Mouse (Mus musculus): ENCODE measurements around the gene Ltb4r1. TPM values are rescaled to one million over a fixed set of nuclear protein-coding genes. Genes with fewer than 3 reads are reported as not detected.

The Ltb4r1 gene
- total RNA-seq, 4 experiments from 2014 or later, result 0.32 TPM; not detected in 3

- DNase-seq (ENCODE audit: low spot score in 2 of 2), result no peak
Observed at GRCm38 (mm10) chr14:55745861-55746237, 19.9 kb upstream of the Ltb4r1 start.

DNA sequence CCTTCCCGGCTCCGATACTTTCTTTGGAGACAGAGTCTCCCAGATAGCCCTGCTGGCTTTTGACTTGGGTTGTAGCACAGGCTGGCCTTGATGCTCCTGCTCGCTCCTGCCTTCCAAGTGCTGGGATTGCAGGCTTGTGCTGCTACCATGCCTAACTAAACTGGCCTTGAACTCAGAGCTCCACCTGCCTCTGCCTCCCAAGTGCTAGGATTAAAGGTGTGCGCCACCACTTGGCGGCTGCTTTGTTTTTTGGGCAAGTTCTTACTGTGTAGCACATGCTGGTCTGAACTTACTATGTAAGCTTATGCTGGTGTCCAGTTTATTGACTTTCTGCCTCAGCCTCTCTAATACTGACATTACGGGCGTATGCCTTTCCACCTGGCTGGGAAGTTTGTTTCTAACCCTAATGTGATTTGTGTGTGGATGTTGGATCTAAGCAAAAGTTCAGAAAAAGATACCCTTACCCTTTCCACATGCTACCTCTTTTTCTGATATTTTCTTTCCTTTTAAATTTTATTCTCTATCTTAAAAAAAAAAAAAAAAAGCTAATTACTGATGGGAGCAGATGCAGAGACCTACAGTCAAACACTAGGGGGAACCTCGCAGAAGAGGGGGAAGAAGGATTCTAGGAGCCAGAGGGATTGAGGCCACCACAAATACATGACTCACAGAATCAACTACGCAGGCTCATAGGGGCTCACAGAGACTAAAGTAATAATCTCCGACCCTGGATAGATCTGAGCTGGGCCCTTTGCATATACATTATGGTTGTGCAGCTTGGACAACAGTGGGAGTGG lies 18.5 kb upstream of the Ltb4r1 start:
- DNase-seq (ENCODE audit: low spot score in 2 of 2), result no peak

DNA sequence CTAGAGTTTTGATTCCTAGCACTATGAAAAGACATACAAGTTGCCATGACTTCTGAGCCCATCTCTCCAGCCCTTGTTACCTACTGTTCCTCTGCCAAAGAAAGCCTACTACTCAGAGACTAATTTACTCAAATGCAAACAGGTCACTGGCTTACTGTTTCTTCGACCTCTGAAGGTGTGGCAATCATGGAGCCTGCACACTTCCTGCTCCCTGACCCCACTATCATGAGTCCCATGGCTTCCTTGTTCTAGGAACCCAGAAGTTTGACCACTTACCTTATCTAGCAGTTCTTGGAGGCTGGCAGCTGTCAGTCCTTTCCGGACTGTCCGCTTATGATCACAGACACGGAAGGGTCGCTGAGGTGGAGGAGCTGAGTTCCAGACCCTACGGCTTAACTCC lies 8.2 kb upstream of the Ltb4r1 start:
- no peak for DNase-seq (ENCODE audit: low spot score in 2 of 2)

GRCm38 (mm10) chr14:55758363-55758784 lies 7.4 kb upstream of the Ltb4r1 start, which contains the start of gene Cideb:
Cideb (minus strand) TSS chr14:55758458.
- peak in 1 of 2 experiments; percentile 23 for DNase-seq (ENCODE audit: low spot score in 2 of 2)

DNA sequence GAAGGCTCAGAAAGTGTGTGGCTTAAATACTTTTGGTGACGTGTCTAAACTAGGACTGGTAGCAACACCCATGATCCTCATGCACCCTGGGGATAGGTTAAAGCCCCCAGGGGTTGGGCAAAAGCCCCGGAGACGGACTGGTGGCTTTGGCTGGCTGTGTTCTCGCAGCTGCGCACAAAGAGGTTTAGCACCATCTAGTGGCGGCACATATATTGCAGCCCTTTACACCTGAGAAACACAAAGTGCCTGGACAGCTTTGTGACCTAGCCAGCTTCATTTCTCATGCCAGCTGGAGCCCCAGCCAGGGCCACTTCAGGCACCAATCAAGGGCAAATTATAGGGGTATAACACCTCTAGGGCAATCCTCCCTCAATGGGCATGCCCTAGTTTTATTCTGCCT lies 5.6 kb upstream of the Ltb4r1 start:
- peak; percentile 59 to 87 for DNase-seq (ENCODE audit: low spot score in 2 of 2)

DNA sequence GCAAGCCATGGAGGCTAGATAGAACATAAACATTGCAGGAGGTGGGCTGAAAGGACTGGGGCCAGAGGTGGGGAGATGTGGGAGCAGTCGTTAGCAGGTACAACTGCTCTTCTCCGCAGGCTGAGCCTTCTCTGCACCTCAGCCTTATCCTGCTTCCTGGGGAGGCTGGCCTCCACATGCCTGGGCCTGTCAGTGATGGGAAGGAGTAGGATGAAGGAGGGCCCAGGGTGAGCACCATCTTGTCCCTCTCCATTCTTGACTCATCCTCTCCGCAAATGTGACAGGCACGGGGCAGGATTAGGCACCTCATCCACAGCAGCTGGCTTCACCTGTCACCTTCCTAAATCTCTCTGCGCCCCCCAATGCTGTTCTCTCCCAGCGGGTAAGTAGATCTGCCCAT lies 4.6 kb upstream of the Ltb4r1 start, which contains the start of gene Ltb4r2:
Gene Ltb4r2, plus strand, starts transcription at position 266 of the 400 bp plus-strand sequence.
- no peak for DNase-seq (ENCODE audit: low spot score in 2 of 2)

DNA sequence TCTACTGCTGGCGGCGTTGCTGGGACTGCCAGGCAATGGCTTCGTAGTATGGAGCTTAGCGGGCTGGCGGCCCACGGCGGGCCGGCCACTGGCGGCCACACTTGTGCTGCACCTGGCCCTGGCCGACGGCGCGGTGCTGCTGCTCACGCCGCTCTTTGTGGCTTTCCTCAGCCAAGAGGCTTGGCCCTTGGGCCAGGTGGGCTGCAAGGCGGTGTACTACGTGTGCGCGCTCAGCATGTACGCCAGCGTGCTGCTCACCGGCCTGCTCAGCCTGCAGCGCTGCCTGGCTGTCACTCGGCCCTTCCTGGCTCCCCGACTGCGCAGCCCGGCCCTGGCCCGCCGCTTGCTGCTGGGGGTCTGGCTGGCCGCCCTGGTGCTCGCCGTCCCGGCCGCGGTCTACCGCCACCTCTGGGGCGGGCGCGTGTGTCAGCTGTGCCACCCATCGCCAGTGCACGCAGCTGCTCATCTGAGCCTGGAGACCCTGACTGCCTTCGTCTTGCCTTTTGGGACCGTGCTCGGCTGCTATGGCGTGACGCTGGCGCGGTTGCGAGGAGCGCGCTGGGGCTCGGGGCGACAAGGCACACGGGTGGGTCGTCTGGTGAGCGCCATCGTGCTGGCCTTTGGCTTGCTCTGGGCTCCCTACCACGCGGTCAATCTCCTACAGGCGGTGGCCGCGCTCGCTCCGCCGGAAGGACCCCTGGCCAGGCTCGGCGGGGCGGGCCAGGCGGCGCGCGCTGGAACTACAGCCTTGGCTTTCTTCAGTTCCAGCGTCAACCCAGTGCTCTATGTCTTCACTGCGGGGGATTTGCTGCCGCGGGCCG lies 3.6 kb upstream of the Ltb4r1 start:
- no peak for DNase-seq (ENCODE audit: low spot score in 2 of 2)

- DNase-seq (ENCODE audit: low spot score in 2 of 2), result no peak
Observed at GRCm38 (mm10) chr14:55763166-55763565, 2.6 kb upstream of the Ltb4r1 start.

DNA sequence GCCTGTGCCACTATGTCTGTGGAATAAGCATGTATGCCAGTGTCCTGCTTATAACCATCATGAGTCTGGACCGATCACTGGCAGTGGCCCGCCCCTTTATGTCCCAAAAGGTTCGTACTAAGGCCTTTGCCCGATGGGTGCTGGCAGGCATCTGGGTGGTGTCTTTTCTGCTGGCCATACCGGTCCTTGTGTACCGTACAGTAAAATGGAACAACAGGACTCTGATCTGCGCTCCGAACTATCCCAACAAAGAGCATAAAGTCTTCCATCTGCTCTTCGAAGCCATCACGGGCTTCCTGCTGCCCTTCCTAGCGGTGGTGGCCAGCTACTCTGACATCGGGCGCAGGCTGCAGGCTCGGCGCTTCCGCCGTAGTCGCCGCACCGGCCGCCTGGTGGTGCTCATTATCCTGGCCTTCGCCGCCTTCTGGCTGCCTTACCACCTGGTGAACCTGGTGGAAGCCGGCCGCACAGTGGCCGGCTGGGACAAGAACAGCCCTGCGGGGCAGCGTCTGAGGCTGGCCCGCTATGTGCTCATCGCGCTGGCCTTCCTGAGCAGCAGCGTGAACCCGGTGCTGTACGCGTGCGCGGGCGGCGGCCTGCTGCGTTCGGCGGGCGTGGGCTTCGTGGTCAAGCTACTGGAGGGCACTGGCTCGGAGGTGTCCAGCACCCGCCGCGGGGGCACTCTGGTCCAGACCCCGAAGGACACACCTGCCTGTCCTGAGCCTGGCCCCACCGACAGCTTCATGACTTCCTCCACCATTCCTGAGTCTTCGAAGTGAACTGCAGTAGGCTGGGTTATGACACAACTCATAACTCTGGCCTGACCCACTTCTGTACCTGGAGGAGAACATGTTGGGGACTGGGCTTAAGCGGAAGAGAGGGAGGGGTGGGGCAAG lies 2.0 kb downstream of the Ltb4r1 start:
- DNase-seq (ENCODE audit: low spot score in 2 of 2), result no peak

DNA sequence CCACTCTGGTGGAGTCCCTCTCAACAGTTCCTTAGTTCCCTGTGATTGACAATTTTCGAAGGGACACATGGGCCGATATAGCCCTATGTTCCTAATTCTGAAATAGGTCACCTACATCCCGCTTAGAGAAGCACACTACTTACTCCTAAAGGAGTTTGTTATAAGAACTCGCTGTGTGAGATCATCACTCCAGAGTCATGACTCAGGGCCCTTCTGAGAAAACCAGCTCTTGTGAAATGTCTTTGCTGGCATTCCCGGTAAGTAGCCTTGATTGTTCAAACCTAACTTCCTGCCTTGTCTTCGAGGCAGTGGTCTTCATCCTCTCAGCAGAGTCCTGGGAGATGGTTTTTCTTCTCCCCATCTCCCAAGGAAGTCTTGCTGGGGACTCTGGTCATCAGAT lies 2.8 kb downstream of the Ltb4r1 start:
- no peak for DNase-seq (ENCODE audit: low spot score in 2 of 2)

DNA sequence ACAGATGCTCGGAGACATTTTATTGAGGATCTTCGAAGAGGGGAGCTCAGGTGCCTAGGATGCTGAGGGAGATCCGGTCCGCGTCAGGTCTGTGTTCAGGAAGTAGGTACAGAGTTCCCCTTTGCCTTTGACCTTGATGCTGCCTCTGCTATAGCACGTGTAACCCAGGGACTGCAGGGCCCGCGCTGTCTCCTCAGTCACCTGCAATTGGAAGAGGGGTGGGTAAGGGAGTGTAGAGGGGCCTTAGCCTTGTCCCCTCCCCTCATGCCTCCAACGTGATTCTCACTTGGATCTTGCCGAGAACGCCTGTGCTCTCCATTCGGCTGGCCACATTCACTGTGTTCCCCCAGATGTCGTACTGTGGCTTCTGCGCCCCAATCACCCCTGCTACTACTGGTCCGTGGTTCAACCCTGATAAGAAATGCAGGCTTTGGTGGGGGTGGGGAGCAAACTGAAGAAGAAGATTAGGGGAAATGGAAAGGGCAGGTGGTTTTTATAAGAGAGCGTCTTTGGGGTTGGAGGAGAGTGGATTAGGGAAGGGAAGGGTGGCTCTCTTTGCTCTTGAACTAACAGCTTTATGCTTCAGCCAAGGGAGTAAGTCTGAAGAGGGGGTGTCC lies 3.4 kb downstream of the Ltb4r1 start:
- DNase-seq (ENCODE audit: low spot score in 2 of 2), result no peak

DNA sequence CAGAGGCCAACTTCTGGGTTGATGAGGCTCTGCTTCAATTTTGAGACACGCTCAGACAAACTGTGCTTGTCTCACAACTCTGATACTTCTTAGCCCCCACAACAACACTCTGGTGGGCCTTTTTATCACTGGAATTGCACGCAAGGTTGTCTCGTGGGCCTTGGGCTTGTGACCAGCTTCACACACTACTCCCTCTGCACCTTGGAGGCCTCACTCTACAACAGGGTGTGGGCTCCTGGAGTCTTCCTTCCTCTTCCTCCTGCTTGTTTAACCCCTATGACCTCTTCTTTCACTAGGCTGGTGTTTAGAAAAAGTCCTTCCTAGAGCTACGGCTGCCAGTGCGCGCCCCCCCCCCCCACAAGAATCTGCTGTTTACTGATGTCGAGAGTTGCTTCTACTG lies 10.9 kb downstream of the Ltb4r1 start:
- no peak for DNase-seq (ENCODE audit: low spot score in 2 of 2)

GRCm38 (mm10) chr14:55777176-55777575 lies 11.4 kb downstream of the Ltb4r1 start:
- DNase-seq (ENCODE audit: low spot score in 2 of 2), result no peak

DNA sequence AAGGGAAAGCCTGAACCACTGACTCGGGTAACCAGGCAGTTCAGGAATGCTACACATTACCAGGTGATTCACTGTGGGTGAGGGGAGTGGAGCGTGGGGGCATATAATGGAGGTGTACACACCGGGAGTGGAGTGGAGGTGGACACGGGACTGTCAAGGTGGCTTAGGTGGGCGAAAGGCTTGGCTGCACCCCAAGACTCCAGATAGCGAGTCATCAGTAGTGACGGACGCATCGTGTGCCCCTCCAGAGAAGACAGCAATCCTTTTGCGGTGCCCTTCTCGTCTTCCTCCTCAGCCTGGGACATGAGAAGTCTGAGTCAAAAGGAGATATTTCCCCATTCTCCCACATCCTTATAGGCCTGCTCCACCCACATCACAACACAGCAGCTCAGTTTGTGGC lies 12.0 kb downstream of the Ltb4r1 start:
- no peak for DNase-seq (ENCODE audit: low spot score in 2 of 2)

DNA sequence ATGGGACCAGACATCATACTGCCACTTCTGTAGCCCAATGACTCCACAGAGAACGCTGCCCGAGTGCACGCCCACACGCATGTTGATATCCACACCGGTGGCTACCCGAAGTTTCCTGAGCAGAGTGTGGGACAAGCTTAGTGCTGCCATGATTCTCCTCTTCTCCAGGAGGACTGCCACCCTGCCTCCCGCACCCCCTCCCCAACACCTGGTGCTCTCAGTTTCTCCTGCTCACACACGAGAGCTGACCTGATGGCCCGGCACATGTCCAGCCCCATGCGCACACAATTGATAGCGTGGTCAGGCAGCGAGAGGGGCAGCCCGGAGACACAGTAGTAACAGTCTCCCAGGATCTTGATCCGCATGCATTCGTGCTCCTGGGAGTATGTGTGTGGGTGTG lies 12.9 kb downstream of the Ltb4r1 start:
- DNase-seq (ENCODE audit: low spot score in 2 of 2), result peak in 1 of 2 experiments; percentile 1

- DNase-seq (ENCODE audit: low spot score in 2 of 2), result peak in 1 of 2 experiments; percentile 2
Observed at GRCm38 (mm10) chr14:55779656-55780055, 13.9 kb downstream of the Ltb4r1 start.

GRCm38 (mm10) chr14:55780736-55781135 lies 15.0 kb downstream of the Ltb4r1 start:
- peak in 1 of 2 experiments; percentile 6 for DNase-seq (ENCODE audit: low spot score in 2 of 2)

- peak; percentile 43 to 51 for DNase-seq (ENCODE audit: low spot score in 2 of 2)
Observed at GRCm38 (mm10) chr14:55781310-55781709, 15.5 kb downstream of the Ltb4r1 start.

DNA sequence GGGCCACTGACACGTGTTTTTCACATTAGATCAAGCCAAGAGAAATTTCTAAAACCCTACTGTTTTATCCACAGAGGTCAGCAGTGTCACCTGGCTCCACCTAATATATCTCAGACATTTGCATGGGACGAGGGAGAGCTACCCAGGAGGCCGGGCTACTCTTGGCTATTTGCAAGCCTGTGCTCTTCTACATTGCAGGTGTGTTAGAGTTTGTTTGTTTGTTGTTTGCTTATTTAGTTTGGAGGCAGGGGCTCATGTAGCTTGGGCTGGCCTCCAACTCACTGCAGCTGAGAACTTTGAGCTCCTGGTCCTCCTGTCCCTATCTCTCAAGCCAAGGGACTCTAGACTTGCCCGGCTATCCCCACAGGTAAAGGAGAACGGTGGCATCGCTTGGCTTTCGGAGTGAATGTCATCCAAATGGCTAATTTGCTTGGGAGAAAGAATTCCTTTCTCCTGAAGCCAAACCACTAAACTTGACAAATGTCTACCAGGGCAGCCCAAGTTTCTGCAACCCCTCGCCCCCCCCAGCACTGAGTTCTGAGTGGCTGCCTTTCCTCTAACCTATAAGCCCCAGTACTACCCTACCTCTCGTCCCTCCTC lies 16.7 kb downstream of the Ltb4r1 start:
- DNase-seq (ENCODE audit: low spot score in 2 of 2), result no peak

DNA sequence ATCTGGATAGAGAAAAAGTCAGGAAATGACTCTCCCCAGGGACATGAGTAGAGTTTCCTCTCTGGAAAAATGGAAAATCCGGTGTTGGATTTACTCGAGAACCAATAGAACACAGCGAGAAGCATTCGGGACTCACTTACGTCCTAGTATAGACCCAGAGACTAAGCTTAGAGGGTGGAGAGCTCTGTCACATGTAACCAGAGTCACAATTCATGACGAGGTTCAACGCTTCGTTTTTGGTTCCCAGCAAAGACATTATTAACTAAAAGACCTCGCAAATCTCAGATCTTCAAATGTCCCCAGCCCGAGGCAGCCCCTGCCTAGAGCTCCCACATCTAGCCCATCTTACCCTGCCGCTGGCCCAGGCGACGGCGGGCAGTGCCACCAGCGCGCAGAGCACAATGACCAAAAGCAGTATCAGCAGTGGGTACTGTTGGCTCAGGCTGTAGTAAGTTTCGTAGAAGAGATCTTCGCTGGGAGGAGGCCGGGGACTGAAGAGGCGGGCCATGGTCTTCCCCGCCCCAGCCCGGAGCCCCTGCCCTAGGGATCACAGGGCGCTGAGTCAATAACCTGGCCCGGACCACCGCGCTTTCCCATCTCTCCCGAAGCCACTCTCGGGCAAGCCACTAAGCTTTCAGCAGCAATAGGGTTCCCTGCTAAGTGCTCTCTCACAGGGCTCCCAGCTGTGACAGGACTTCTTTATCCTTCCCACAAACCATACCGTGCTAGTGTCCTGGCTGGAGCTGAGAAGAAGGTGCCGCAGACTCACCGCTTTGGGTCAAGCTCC lies 17.6 kb downstream of the Ltb4r1 start:
- no peak for DNase-seq (ENCODE audit: low spot score in 2 of 2)
